Mouse (Mus musculus) intestine, postnatal 0 days (tissue): ENCODE data around the gene Washc1. TPM values are rescaled to one million over a fixed set of nuclear protein-coding genes. Genes with fewer than 3 reads are reported as not detected.

Source experiments
- ATAC-seq: fragments of 200-750 bp; cut with Nextera tagmentation; 2 replicates; pipeline ENCODE4 v1.8.0; 2017; ENCODE audit warnings: mild to moderate bottlenecking, moderate TSS enrichment, moderate library complexity
- H3K27ac ChIP-seq: fragments of 300-500 bp; sonication (generic); 2 replicates; pipeline ENCODE4 v1.5.1; 2014; ENCODE audit warnings: mild to moderate bottlenecking, low read depth, low read length, moderate library complexity
- H3K27me3 ChIP-seq: fragments of 300-500 bp; sonication (generic); replicated peaks from 2 replicates; pipeline ENCODE4 v1.6.1; 2014; ENCODE audit warnings: low read length, mixed read lengths; ENCODE audit not compliant: control insufficient read depth, insufficient read depth
- H3K36me3 ChIP-seq: fragments of 300-500 bp; sonication (generic); 2 replicates; pipeline ENCODE4 v1.6.1; 2014; ENCODE audit warnings: mild to moderate bottlenecking, moderate library complexity; ENCODE audit not compliant: control insufficient read depth, insufficient read depth
- H3K4me1 ChIP-seq: fragments of 300-500 bp; sonication (generic); replicated peaks from 2 replicates; pipeline ENCODE4 v1.6.1; 2014; ENCODE audit warnings: antibody characterized with exemption, low read length, mixed read lengths; ENCODE audit not compliant: control insufficient read depth, insufficient read depth
- H3K4me2 ChIP-seq: fragments of 300-500 bp; sonication (generic); replicated peaks from 2 replicates; pipeline ENCODE4 v1.6.1; 2014; ENCODE audit warnings: low read depth, mild to moderate bottlenecking, moderate library complexity
- H3K4me3 ChIP-seq: fragments of 300-500 bp; sonication (generic); 2 replicates; pipeline ENCODE4 v1.5.1; 2014; ENCODE audit warnings: low read depth, low read length
- H3K9ac ChIP-seq: fragments of 300-500 bp; sonication (generic); 2 replicates; pipeline ENCODE4 v1.6.1; 2014; ENCODE audit warnings: mild to moderate bottlenecking, low read depth, low read length
- H3K9me3 ChIP-seq: fragments of 300-500 bp; sonication (generic); 2 replicates; pipeline ENCODE4 v1.6.1; 2016; ENCODE audit warnings: mixed run types; ENCODE audit not compliant: control insufficient read depth
- CTCF ChIP-seq: sonication (generic); IDR thresholded peaks from 2 replicates; pipeline ENCODE4 v1.5.1; 2016; ENCODE audit warnings: low read depth, mild to moderate bottlenecking, control low read depth, antibody characterized with exemption, moderate library complexity
- WGBS: fragments of 180-500 bp; shearing (Covaris S2); extraction: QIAGEN DNeasy Blood & Tissue Kit; methylation state at CpG from one replicate; pipeline ENCODE4 v1.1.7; 2014; 5-methylcytosine and 5-hydroxymethylcytosine counted together
- polyA plus RNA-seq: library from polyadenylated mRNA; unstranded; fragments of >200 nt; fragmentation: Nextera tagmentation; extraction: Ambion mirVana; gene quantifications from 2 replicates; pipeline ENCODE4 v1.2.1, GENCODE M21; 2015

The Washc1 gene
- polyA plus RNA-seq, 1 experiment from 2014 or later, result 24.8 TPM

- no peaks in the 10 kb centered on the region for H3K27me3 ChIP-seq
- no peaks in the 10 kb centered on the region for H3K9me3 ChIP-seq
- TF ChIP-seq CTCF, result no peak
- WGBS, result 89% methylated on average over 4 of the region's 4 CpGs
- H3K27ac ChIP-seq, result no peak overlapping the region
- no peaks in the 10 kb centered on the region for H3K36me3 ChIP-seq
- no peak for ATAC-seq
- H3K4me3 ChIP-seq, result no peak overlapping the region
- H3K4me1 ChIP-seq, result peaks cover 7% of the 10 kb centered on the region
- no peak overlapping the region for H3K4me2 ChIP-seq
- H3K9ac ChIP-seq, result no peak overlapping the region
These were observed 3.1 kb upstream of the Washc1 start for GRCm38 (mm10) chr17:66108198-66108597.

GRCm38 (mm10) chr17:66110746-66111145, 599 bp upstream of the Washc1 start:
- 0 out of 2 replicates have a peak, but pooled peaks have one; percentile 29 for ATAC-seq
- H3K4me2 ChIP-seq, result peak overlapping the region; percentile 68
- H3K4me3 ChIP-seq, result peak overlapping the region; percentile 85
- peak overlapping the region; percentile 74; the same call in 1 of the 2 replicates for H3K9ac ChIP-seq
- H3K27ac ChIP-seq, result peak overlapping the region; percentile 64
- no peaks in the 10 kb centered on the region for H3K27me3 ChIP-seq
- H3K4me1 ChIP-seq, result peaks cover 7% of the 10 kb centered on the region
- no peaks in the 10 kb centered on the region for H3K9me3 ChIP-seq
- WGBS, result 18% methylated on average over 6 of the region's 6 CpGs
- no peak for TF ChIP-seq CTCF
- H3K36me3 ChIP-seq, result peaks cover 22% of the 10 kb centered on the region; the same call in 1 of the 2 replicates

GRCm38 (mm10) chr17:66112166-66112565, 821 bp downstream of the Washc1 start:
- WGBS, result 21% methylated on average over 4 of the region's 4 CpGs
- Histone ChIP-seq H3K4me1 (peaks cover 7% of the 10 kb centered on the region), H3K27ac (no peak overlapping the region), H3K36me3 (peaks cover 36% of the 10 kb centered on the region), H3K4me2 (peak overlapping the region; percentile 68), H3K27me3 (no peaks in the 10 kb centered on the region), H3K4me3 (peak overlapping the region; percentile 85), H3K9me3 (no peaks in the 10 kb centered on the region), H3K9ac (peak overlapping the region; percentile 74; the same call in 1 of the 2 replicates)
- no peak for TF ChIP-seq CTCF
- no peak for ATAC-seq

GRCm38 (mm10) chr17:66118991-66119390, 7.6 kb downstream of the Washc1 start:
- Histone ChIP-seq H3K4me2 (no peak overlapping the region), H3K4me3 (no peak overlapping the region), H3K27ac (no peak overlapping the region), H3K9me3 (no peaks in the 10 kb centered on the region), H3K27me3 (no peaks in the 10 kb centered on the region), H3K4me1 (no peaks in the 10 kb centered on the region), H3K9ac (no peak overlapping the region), H3K36me3 (peaks cover 61% of the 10 kb centered on the region)
- ATAC-seq, result no peak
- no peak for TF ChIP-seq CTCF
- WGBS, result 84% methylated on average over 8 of the region's 8 CpGs

- H3K4me1 ChIP-seq, result 0 out of 2 replicates have a peak, but pooled peaks cover 2% of the 10 kb centered on the region
- WGBS, result 92% methylated on average over 1 of the region's 1 CpGs
- no peak overlapping the region for H3K4me2 ChIP-seq
- no peak for ATAC-seq
- no peaks in the 10 kb centered on the region for H3K27me3 ChIP-seq
- TF ChIP-seq CTCF, result no peak
- no peak overlapping the region for H3K4me3 ChIP-seq
- H3K27ac ChIP-seq, result no peak overlapping the region
- H3K9ac ChIP-seq, result no peak overlapping the region
- H3K9me3 ChIP-seq, result no peaks in the 10 kb centered on the region
- H3K36me3 ChIP-seq, result peaks cover 44% of the 10 kb centered on the region
These were observed 9.4 kb downstream of the Washc1 start for GRCm38 (mm10) chr17:66120701-66121100.

- 4% methylated on average over 45 of the region's 45 CpGs for WGBS
- Histone ChIP-seq H3K4me1 (0 out of 2 replicates have a peak, but pooled peaks cover 2% of the 10 kb centered on the region), H3K27ac (peak within 1 kb of the TSS; percentile 78; the same call in 1 of the 2 replicates), H3K9me3 (no peaks in the 10 kb centered on the region), H3K4me3 (peak within 1 kb of the TSS; percentile 82), H3K27me3 (no peaks in the 10 kb centered on the region), H3K4me2 (peak within 1 kb of the TSS; percentile 77), H3K36me3 (peaks cover 25% of the 10 kb centered on the region; the same call in 1 of the 2 replicates), H3K9ac (peak within 1 kb of the TSS; percentile 51)
- TF ChIP-seq CTCF, result peak; percentile 22; the same call in 1 of the 2 replicates
- ATAC-seq, result peak; percentile 87
These were observed 11.9 kb downstream of the Washc1 start, which contains the start of gene Ddx11 for GRCm38 (mm10) chr17:66123066-66123815. TSS of gene Ddx11 (plus strand) at chr17:66123520.
